ENCODE assay signal across 28 mouse cellular contexts in the genomic region with DNA sequence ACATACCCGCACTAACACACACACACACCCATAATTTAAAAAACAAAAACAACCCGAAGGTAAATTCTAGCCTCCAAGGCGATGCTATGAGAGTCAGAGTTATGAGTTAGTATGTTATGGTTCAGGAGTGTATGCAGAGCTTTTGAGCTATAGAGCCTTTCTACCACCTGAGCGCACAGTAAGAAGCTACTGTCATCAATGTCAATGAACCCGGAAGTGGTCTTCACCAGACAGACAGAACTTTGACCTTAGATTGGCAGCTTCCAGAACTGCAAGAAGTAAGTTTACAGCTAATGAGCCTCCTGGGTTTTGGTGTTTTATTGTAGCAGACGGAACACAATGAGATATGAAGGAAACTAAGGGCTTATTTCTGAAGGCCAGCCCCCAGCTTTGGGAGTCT.
"Had no signal": no experiment of that assay in that cellular context is flagged by ENCODE, and none has a peak within 500 bp of the region (broad histone marks: within the 10 kb centered on the region; RNA-seq: fewer than 3 reads in every experiment).

No protein-coding gene starts in this region.

- H3K9ac ChIP-seq: embryonic facial prominence, embryonic 12.5 days; embryonic facial prominence, embryonic 13.5 days; embryonic facial prominence, embryonic 15.5 days; forebrain, embryonic 12.5 days; forebrain, embryonic 13.5 days; forebrain, embryonic 15.5 days; forebrain, postnatal 0 days had no signal

- H3K27ac ChIP-seq: embryonic facial prominence, embryonic 10.5 days; embryonic facial prominence, embryonic 12.5 days; embryonic facial prominence, embryonic 13.5 days; embryonic facial prominence, embryonic 15.5 days; forebrain, embryonic 10.5 days; forebrain, embryonic 12.5 days; forebrain, embryonic 13.5 days; forebrain, embryonic 15.5 days; gastrocnemius, adult 2 months had no signal

- H3K36me3 ChIP-seq: embryonic facial prominence, embryonic 10.5 days; embryonic facial prominence, embryonic 12.5 days; embryonic facial prominence, embryonic 13.5 days; embryonic facial prominence, embryonic 15.5 days; forebrain, embryonic 10.5 days; forebrain, embryonic 12.5 days; forebrain, embryonic 15.5 days had no signal

- DNase-seq: cerebellum, adult 2 months; cerebellum, adult 8-10 months; cerebellum, adult 9-10 months; cerebellum, adult 9-11 months; cerebellum, postnatal 10 days; cerebellum, postnatal 14 days; cerebellum, postnatal 25 days; cerebellum, postnatal 36 days; embryo, embryonic 11 days; forebrain, postnatal 0 days; gastrocnemius, adult 2 months; gastrocnemius, postnatal 10 days; gastrocnemius, postnatal 14 days; gastrocnemius, postnatal 25 days; gastrocnemius, postnatal 36 days; heart, adult 11 months; heart, adult 18-20 months had no signal

- H3K27me3 ChIP-seq: embryonic facial prominence, embryonic 12.5 days; embryonic facial prominence, embryonic 13.5 days; embryonic facial prominence, embryonic 15.5 days; forebrain, embryonic 12.5 days; forebrain, embryonic 13.5 days; forebrain, embryonic 15.5 days had no signal

- H3K4me3 ChIP-seq: embryonic facial prominence, embryonic 10.5 days; embryonic facial prominence, embryonic 12.5 days; embryonic facial prominence, embryonic 13.5 days; embryonic facial prominence, embryonic 15.5 days; erythroblast, embryonic 14.5 days; forebrain, embryonic 10.5 days; forebrain, embryonic 12.5 days; forebrain, embryonic 13.5 days; forebrain, embryonic 15.5 days; gastrocnemius, adult 2 months had no signal

- H3K9me3 ChIP-seq: embryonic facial prominence, embryonic 10.5 days; embryonic facial prominence, embryonic 12.5 days; embryonic facial prominence, embryonic 13.5 days; embryonic facial prominence, embryonic 15.5 days; forebrain, embryonic 10.5 days; forebrain, embryonic 12.5 days; forebrain, embryonic 13.5 days; forebrain, embryonic 15.5 days had no signal

- ATAC-seq: forebrain, embryonic 13.5 days; forebrain, embryonic 14.5 days; forebrain, embryonic 15.5 days; forebrain, embryonic 16.5 days; forebrain, postnatal 0 days had no signal

- H3K4me2 ChIP-seq: embryonic facial prominence, embryonic 12.5 days; embryonic facial prominence, embryonic 13.5 days; embryonic facial prominence, embryonic 15.5 days; forebrain, embryonic 12.5 days; forebrain, embryonic 13.5 days; forebrain, embryonic 15.5 days had no signal
